Mouse (Mus musculus) myocyte (in vitro differentiated cells): ENCODE results near the gene Sptssb.

Experiments used
- E2F4 ChIP-seq: IDR thresholded peaks from one replicate; pipeline ENCODE4 v1.6.1; 2011; ENCODE audit warnings: mild to moderate bottlenecking, control low read depth, moderate library complexity; ENCODE audit not compliant: insufficient read depth
- MAX ChIP-seq: IDR thresholded peaks from one replicate; pipeline ENCODE4 v1.6.1; 2011; ENCODE audit warnings: low read depth, mild to moderate bottlenecking, control low read depth
- MYOG ChIP-seq, 3 experiments: IDR thresholded peaks; one replicate each; pipeline ENCODE4 v1.6.1; 2011; ENCODE audit warnings: control low read depth in 2 of 3, low read depth in 2 of 3, mild to moderate bottlenecking in 2 of 3; ENCODE audit not compliant: insufficient read length in 2 of 3, control insufficient read depth in 1 of 3, insufficient read depth in 1 of 3
- POLR2A ChIP-seq: IDR thresholded peaks from one replicate; pipeline ENCODE4 v1.6.1; 2011; ENCODE audit warnings: low read depth, mild to moderate bottlenecking, control low read depth, moderate library complexity; ENCODE audit not compliant: insufficient read length
- POLR2AphosphoS2 ChIP-seq: IDR thresholded peaks from one replicate; pipeline ENCODE4 v1.6.1; 2011; ENCODE audit warnings: low read depth, control low read depth; ENCODE audit not compliant: insufficient read length
- SRF ChIP-seq: IDR thresholded peaks from one replicate; pipeline ENCODE4 v1.6.1; 2011; ENCODE audit warnings: low read depth; ENCODE audit not compliant: control insufficient read depth, insufficient read length
- TCF3 ChIP-seq: IDR thresholded peaks from one replicate; pipeline ENCODE4 v1.6.1; 2011; ENCODE audit warnings: low read depth, control low read depth; ENCODE audit not compliant: insufficient read length
- USF1 ChIP-seq: IDR thresholded peaks from one replicate; pipeline ENCODE4 v1.6.1; 2011; ENCODE audit warnings: low read depth, mild to moderate bottlenecking, control low read depth, moderate library complexity

DNA sequence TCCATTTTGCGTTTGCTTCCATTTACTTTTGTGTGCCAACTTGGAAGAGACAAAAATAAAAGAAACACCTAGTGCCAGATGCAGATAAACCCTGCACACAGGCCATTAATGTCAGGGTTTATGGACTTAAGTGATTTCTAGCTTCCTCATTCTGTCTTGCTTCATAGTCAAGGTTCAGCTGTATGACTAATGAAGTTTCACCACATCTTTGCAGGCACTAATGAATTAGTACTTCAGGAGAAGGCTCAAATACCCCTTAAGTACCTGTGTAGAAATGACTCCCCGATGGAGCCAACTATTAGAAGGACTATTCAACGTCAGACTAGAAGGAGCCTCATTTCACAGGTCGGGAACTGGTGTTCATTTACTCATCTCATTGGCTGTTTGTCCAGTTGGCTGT, 86.4 kb downstream of the Sptssb start:
- TF ChIP-seq MAX, result no peak
- TF ChIP-seq USF1, result no peak
- no peak for TF ChIP-seq POLR2A
- no peak for TF ChIP-seq E2F4
- no peak for TF ChIP-seq POLR2AphosphoS2
- TF ChIP-seq MYOG (IDR thresholded peaks at IDR 0.05; ENCODE audit: control insufficient read depth in 1 of 3, insufficient read depth in 1 of 3, insufficient read length in 2 of 3, low read depth in 2 of 3), result no peak
- TF ChIP-seq SRF, result no peak
- no peak for TF ChIP-seq TCF3
